Mouse (Mus musculus) stomach, embryonic 16.5 days (tissue): ENCODE measurements around the gene Lzts2. TPM values are rescaled to one million over a fixed set of nuclear protein-coding genes. Genes with fewer than 3 reads are reported as not detected.
"Not testable (repeated sequence)": the region's sequence is repeated elsewhere in the genome, so short reads cannot be mapped to it uniquely, and the experiment has no call there.

Experiments
- ATAC-seq: fragments of 200-750 bp; cut with Nextera tagmentation; 2 replicates; pipeline ENCODE4 v1.8.0; 2017; ENCODE audit warnings: moderate number of reproducible peaks, moderate TSS enrichment; ENCODE audit not compliant: insufficient read depth, low FRiP score
- H3K27ac ChIP-seq: fragments of 300-500 bp; sonication (generic); 2 replicates; pipeline ENCODE4 v1.5.1; 2014; ENCODE audit warnings: low read length
- H3K27me3 ChIP-seq: fragments of 300-500 bp; sonication (generic); 2 replicates; pipeline ENCODE4 v1.6.1; 2014; ENCODE audit warnings: low read length, control low read depth, mixed read lengths; ENCODE audit not compliant: control insufficient read depth, insufficient read depth
- H3K36me3 ChIP-seq: fragments of 300-500 bp; sonication (generic); 2 replicates; pipeline ENCODE4 v1.6.1; 2014; ENCODE audit warnings: low read length; ENCODE audit not compliant: control insufficient read depth, insufficient read depth
- H3K4me1 ChIP-seq: fragments of 300-500 bp; sonication (generic); 2 replicates; pipeline ENCODE4 v1.6.1; 2014; ENCODE audit warnings: low read length, control low read depth, mixed read lengths; ENCODE audit not compliant: control insufficient read depth, insufficient read depth
- H3K4me2 ChIP-seq: fragments of 300-500 bp; sonication (generic); 2 replicates; pipeline ENCODE4 v1.6.1; 2014; ENCODE audit warnings: low read depth, low read length, mixed read lengths
- H3K4me3 ChIP-seq: fragments of 300-500 bp; sonication (generic); replicated peaks from 2 replicates; pipeline ENCODE4 v1.5.1; 2014; ENCODE audit warnings: mild to moderate bottlenecking, low read length
- H3K9ac ChIP-seq: fragments of 300-500 bp; sonication (generic); 2 replicates; pipeline ENCODE4 v1.6.1; 2014; ENCODE audit warnings: low read length
- H3K9me3 ChIP-seq: fragments of 300-500 bp; sonication (generic); replicated peaks from 2 replicates; pipeline ENCODE4 v1.6.1; 2016; ENCODE audit warnings: low read length, control low read depth; ENCODE audit not compliant: control insufficient read depth
- WGBS: fragments of 180-500 bp; shearing (Covaris S2); extraction: QIAGEN DNeasy Blood & Tissue Kit; methylation state at CpG from one replicate; pipeline ENCODE4 v1.1.7; 2014; 5-methylcytosine and 5-hydroxymethylcytosine counted together
- polyA plus RNA-seq: library from polyadenylated mRNA; unstranded; fragments of >200 nt; fragmentation: Nextera tagmentation; extraction: Ambion mirVana; gene quantifications from 2 replicates; pipeline ENCODE4 v1.2.1, GENCODE M21; 2015

The Lzts2 gene
- polyA plus RNA-seq, 1 experiment from 2014 or later: 36.0 TPM

- Histone ChIP-seq H3K27ac (no peak overlapping the region), H3K9me3 (no peaks in the 10 kb centered on the region), H3K4me1 (peaks cover 28% of the 10 kb centered on the region), H3K27me3 (no peaks in the 10 kb centered on the region), H3K4me2 (no peak overlapping the region), H3K9ac (no peak overlapping the region), H3K4me3 (no peak overlapping the region), H3K36me3 (peaks cover 29% of the 10 kb centered on the region)
- 85% methylated on average over 6 of the region's 6 CpGs for WGBS
- ATAC-seq: peak; percentile 22; the same call in 1 of the 2 replicates
These were observed 13.6 kb downstream of the Lzts2 start for GRCm38 (mm10) chr19:45027848-45028247.

- H3K9me3 ChIP-seq: no peaks in the 10 kb centered on the region
- no peak overlapping the region for H3K27ac ChIP-seq
- H3K36me3 ChIP-seq: peaks cover 25% of the 10 kb centered on the region
- no peak overlapping the region for H3K4me3 ChIP-seq
- H3K4me2 ChIP-seq: no peak overlapping the region
- peaks cover 28% of the 10 kb centered on the region for H3K4me1 ChIP-seq
- H3K9ac ChIP-seq: no peak overlapping the region
- 58% methylated on average over 19 of the region's 19 CpGs for WGBS
- H3K27me3 ChIP-seq: no peaks in the 10 kb centered on the region
- ATAC-seq: no peak
These were observed 14.5 kb downstream of the Lzts2 start for GRCm38 (mm10) chr19:45028746-45029145.

DNA sequence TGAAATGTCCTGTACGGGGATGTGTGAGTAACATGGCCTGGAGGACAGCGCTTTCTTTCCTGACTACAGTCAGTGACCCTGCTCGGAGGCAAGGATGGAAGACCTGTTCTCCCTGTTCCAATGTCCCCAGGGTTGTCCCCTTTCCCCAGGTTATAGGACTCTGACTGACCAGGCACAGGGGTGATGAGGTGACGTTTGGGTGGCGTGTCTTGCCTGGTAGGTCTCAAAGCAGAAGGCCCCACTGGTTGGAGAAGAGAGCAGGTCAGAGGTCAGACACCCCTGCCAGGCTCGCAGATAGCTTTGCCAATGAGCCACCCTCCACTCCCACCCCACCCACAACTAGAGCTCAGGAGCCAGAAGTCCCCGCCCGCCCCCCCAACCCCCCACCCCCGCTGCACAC lies 15.4 kb downstream of the Lzts2 start:
- no peak overlapping the region for H3K4me3 ChIP-seq
- peaks cover 19% of the 10 kb centered on the region for H3K36me3 ChIP-seq
- no peak for ATAC-seq
- no peaks in the 10 kb centered on the region for H3K9me3 ChIP-seq
- H3K9ac ChIP-seq: no peak overlapping the region
- 45% methylated on average over 9 of the region's 9 CpGs for WGBS
- no peaks in the 10 kb centered on the region for H3K27me3 ChIP-seq
- H3K4me2 ChIP-seq: no peak overlapping the region
- H3K4me1 ChIP-seq: peaks cover 28% of the 10 kb centered on the region
- no peak overlapping the region for H3K27ac ChIP-seq

GRCm38 (mm10) chr19:45030111-45030510 lies 15.9 kb downstream of the Lzts2 start:
- Histone ChIP-seq H3K36me3 (peaks cover 19% of the 10 kb centered on the region), H3K9ac (no peak overlapping the region), H3K4me3 (no peak overlapping the region), H3K9me3 (no peaks in the 10 kb centered on the region), H3K27me3 (no peaks in the 10 kb centered on the region), H3K4me2 (no peak overlapping the region), H3K27ac (no peak overlapping the region), H3K4me1 (peaks cover 28% of the 10 kb centered on the region)
- 39% methylated on average over 8 of the region's 8 CpGs for WGBS
- ATAC-seq: no peak

DNA sequence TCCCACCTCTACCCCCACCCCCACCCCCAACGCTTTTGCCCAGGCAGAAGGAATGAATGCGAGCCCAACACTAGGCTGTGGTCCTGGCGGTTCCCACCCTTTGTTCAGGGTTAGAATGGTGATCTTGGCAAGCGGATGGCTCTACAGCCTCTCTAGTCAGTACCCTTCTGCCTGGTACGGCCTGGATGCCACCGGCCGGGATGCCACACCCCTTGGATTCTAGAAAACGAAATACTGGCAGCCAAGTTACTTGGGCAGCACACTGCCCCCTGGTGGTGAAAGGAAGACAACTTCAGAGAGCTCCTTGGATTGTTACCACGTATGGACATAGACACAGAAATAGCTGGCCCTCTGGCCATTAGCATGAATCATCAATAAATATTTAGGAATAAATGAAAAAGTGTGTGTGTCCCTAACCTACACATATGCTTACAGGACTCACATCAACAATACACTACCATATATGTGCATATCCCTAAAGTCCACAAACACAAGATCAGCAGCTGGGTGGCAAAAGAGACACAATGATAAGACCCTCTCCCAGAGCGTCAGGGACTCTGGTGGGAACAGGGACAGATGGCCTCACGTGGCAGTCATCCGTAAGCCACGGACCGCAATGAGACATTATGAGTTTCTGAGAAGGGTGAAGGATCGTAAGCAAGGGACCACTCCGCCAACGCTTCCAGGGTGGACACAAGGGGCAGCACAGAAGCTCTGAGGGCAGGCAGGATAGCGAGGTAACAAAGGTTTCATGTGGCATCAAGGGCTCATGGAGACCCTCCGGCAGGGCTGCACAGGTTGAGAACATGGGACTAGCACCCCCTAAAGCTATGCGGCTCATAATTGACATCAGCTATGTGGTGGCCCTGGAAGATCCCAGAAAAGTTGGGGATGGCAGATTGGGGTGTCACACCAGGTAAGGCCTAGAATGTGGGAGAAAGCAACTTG lies 16.8 kb downstream of the Lzts2 start:
- Histone ChIP-seq H3K4me3 (no peak overlapping the region), H3K27me3 (no peaks in the 10 kb centered on the region)
- ATAC-seq: no peak

DNA sequence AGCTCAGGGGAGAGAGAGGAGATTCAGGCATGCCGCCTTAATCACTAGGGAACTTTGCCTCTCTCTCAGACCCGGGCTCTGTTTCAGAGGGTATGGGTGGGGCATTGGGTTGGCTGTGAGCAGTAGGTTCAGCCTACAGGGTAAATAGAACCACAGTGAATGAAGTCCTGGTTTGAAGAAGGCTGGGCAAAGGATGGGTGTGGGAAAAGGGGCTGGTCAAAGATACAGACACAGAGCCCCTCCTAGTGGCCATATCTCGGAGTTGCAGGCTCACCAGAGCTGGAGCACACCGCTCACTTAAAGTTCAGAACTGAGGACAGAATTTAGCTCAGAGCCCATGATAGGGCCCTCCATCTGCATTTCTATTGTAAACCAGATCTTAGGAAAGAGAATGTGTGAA lies 17.6 kb downstream of the Lzts2 start:
- Histone ChIP-seq H3K9me3 (no peaks in the 10 kb centered on the region), H3K27me3 (no peaks in the 10 kb centered on the region), H3K4me2 (no peak overlapping the region), H3K36me3 (peaks cover 4% of the 10 kb centered on the region; the same call in 1 of the 2 replicates), H3K4me1 (peaks cover 26% of the 10 kb centered on the region), H3K4me3 (no peak overlapping the region), H3K27ac (peak overlapping the region; percentile 49; the same call in 1 of the 2 replicates), H3K9ac (no peak overlapping the region)
- 16% methylated on average over 4 of the region's 4 CpGs for WGBS
- ATAC-seq: peak; percentile 71

More for the DNA sequence above, 16.8 kb downstream of the Lzts2 start:
- Histone ChIP-seq H3K4me2 (peak overlapping the region; percentile 59), H3K9ac (peak overlapping the region; percentile 44; the same call in 1 of the 2 replicates), H3K36me3 (peaks cover 12% of the 10 kb centered on the region), H3K4me1 (peaks cover 28% of the 10 kb centered on the region), H3K27ac (peak overlapping the region; percentile 49; the same call in 1 of the 2 replicates), H3K9me3 (no peaks in the 10 kb centered on the region)
- 42% methylated on average over 20 of the region's 20 CpGs for WGBS

- Histone ChIP-seq H3K27ac (no peak overlapping the region), H3K27me3 (no peaks in the 10 kb centered on the region), H3K9ac (no peak overlapping the region), H3K4me2 (no peak overlapping the region), H3K4me3 (no peak overlapping the region), H3K4me1 (peaks cover 23% of the 10 kb centered on the region), H3K36me3 (no peaks in the 10 kb centered on the region), H3K9me3 (no peaks in the 10 kb centered on the region)
- WGBS: 48% methylated on average over 17 of the region's 17 CpGs
- no peak for ATAC-seq
These were observed 18.5 kb downstream of the Lzts2 start for GRCm38 (mm10) chr19:45032570-45033332.

DNA sequence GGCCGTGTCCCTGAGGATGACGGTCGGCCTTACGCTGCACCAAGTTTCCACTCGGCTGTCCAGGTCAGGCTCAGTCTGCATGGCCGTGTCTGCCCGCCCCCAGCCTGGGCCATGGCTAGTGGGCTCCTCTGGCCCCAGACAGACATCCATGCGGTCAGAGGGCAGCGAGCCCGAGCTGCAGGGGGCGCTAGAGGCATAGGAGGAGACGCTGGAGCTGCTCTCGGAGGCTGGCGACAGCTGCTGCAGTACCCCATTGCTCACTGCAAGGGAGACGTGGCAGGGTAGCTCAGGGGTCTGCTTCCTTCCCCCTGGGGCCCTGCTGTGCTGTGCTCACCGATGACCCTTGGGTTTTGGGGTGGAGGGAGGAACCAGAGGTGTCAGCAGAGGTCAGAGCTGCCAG lies 22.7 kb downstream of the Lzts2 start:
- no peak for ATAC-seq
- Histone ChIP-seq H3K36me3 (no peaks in the 10 kb centered on the region), H3K4me3 (no peak overlapping the region), H3K9ac (no peak overlapping the region), H3K27ac (no peak overlapping the region), H3K4me2 (no peak overlapping the region), H3K27me3 (peaks cover 4% of the 10 kb centered on the region; the same call in 1 of the 2 replicates), H3K9me3 (no peaks in the 10 kb centered on the region), H3K4me1 (0 out of 2 replicates have a peak, but pooled peaks cover 5% of the 10 kb centered on the region)
- WGBS: 43% methylated on average over 16 of the region's 16 CpGs

DNA sequence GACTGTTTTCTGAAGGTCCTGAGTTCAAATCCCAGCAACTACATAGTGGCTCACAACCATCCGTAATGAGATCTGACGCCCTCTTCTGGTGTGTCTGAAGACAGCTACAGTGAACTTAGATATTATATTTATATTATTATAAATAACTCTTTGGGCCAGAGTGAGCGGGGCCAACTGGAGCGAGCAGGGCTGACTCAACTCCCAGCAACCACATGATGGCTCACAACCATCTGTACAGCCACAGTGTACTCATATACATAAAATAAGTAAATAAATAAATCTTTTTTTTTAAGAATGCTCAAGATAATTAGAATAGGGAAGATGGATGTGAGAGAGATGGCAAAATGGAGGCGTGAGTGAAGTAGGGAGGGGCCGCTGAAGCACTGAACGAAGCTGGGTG lies 24.0 kb downstream of the Lzts2 start:
- not testable (repeated sequence) for H3K4me3 ChIP-seq, H3K27ac ChIP-seq, H3K36me3 ChIP-seq, H3K9ac ChIP-seq, H3K9me3 ChIP-seq, ATAC-seq, H3K4me2 ChIP-seq, H3K4me1 ChIP-seq, H3K27me3 ChIP-seq
- 86% methylated on average over 7 of the region's 7 CpGs for WGBS
